Mouse (Mus musculus) spleen, adult 2 months (tissue): ENCODE results near the gene Creb3l1.

Source experiments
- CTCF ChIP-seq: fragments of 200-500 bp; IDR thresholded peaks from 2 replicates; pipeline ENCODE4 v1.5.1; 2011; ENCODE audit warnings: mild to moderate bottlenecking, inconsistent platforms; ENCODE audit not compliant: insufficient read depth, insufficient read length, insufficient replicate concordance; ENCODE audit errors: extremely low read depth
- POLR2A ChIP-seq: fragments of 200-500 bp; IDR thresholded peaks from 2 replicates; pipeline ENCODE4 v1.6.1; 2011; ENCODE audit warnings: low read depth, low read length, inconsistent platforms

GRCm38 (mm10) chr2:91960459-91960858 is 63.8 kb downstream of the Creb3l1 start:
- no peak for TF ChIP-seq POLR2A
- no peak for TF ChIP-seq CTCF
